Mouse (Mus musculus) adrenal gland, adult 18-20 months (tissue): ENCODE data around the gene Treml2. TPM values are rescaled to one million over a fixed set of nuclear protein-coding genes. Genes with fewer than 3 reads are reported as not detected.

Experiments used
- DNase-seq, 2 experiments: peaks; one replicate each; pipeline ENCODE4 v3.0.0; 2021 to 2022; ENCODE audit warnings: low spot score in 2 of 2
- long read RNA-seq, 2 experiments: library from polyadenylated mRNA; stranded (forward); transcript quantifications; one replicate each; pipeline ENCODE4 v2.0.0; 2021
- total RNA-seq, 2 experiments: library from RNA; stranded (reverse); gene quantifications; 1 replicate in 1 of 2; 2 replicates in 1 of 2; pipeline ENCODE4 v1.2.3; 2021

Treml2 gene
- under 1 TPM; 0.46 to 0.48 TPM for total RNA-seq
- long read RNA-seq, experiment 1, result 0 reads
- long read RNA-seq, experiment 2, result 0 reads

DNA sequence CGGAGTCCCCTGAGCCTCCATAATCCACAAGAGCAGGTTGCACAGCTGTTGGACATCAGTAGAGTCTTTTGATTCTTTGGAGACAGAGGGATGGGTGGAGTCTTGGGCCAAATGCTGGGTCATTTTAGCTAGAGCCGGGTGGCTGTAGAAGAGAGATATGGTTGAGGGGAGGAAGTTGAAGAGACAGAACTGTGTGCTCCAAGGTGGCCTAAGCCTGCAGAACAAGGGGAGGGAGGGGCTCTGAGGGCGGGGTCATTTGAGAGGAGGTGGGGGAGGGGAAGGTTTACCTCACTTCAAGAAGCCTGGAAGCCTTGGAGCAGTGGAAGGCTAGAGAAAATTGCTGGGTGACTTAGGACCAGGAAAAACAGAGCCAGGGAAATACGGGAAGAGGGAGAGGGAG, at the start of gene Treml2:
Treml2 (plus strand) TSS at position 296 of the 400 bp plus-strand sequence.
- DNase-seq, result no peak

DNA sequence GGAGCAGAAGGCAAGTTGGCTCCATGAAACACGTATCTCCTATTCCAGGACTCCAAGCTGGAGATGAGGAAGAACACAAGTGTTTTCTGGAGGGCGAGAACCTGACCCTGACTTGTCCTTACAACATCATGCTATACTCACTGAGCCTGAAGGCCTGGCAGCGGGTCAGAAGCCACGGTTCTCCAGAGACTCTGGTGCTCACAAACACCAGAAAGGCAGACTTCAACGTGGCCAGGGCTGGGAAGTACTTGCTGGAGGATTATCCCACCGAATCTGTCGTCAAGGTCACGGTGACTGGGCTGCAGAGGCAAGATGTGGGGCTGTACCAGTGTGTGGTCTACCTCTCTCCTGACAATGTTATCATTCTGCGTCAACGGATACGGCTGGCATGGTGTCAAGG, 49.8 kb upstream of the Treml2 start:
- DNase-seq, result no peak

DNA sequence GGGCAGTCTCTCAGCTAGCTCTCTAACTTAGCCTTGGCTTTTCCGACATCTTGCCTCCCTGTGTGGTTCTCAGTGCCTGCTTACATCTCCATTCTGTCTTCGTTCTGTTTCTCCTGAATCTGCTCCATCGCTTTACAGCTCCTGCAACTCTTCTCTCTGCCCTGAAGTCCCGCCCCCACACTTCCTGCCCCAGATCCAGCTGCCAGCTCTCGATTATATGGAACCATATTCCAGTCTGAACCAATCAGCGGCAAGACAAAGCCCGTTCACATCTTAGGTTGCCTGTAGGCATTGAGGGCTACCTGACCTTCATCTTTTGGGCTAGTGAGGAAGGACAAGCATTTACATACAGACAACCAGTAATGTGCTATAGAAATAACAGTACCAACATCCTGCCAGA, 48.7 kb upstream of the Treml2 start:
- no peak for DNase-seq

DNA sequence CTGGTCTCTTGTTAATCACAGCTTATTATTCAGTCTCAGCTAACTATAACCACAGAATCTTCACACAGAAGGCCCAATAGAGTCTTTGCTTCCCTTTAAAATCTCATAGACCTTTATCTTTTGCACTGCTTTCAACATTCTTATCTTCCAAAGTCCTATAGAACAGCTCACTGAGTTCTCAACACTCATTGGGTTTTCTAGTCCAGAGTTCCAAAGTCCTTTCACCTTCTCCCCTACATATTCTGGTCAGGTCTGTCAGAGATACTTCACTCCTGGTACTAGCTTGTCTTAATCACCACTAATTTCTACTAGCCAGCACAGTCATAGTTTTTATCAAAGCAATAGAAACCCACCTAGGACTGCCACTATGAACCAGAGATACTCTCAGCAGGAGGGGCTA, 42.7 kb upstream of the Treml2 start:
- no peak for DNase-seq

DNA sequence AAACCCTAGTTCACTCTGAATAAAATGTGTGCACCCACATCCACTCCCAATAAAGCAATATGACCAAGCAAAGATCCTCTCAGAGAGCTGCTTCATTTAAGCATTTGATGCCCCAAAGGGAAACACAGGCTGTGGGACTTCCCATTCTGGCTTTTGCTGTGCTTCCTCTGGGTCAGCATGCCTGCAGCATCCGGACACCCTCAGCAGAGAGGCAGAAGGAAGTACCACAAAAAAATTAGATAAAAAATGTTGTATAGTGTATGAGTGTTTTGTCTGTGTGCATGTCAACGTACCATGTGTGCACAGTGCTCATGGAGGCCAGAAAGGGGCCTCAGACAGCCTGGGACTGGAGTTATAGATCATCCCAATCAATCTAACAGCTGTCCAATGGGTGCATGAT, 37.4 kb upstream of the Treml2 start:
- no peak for DNase-seq

DNA sequence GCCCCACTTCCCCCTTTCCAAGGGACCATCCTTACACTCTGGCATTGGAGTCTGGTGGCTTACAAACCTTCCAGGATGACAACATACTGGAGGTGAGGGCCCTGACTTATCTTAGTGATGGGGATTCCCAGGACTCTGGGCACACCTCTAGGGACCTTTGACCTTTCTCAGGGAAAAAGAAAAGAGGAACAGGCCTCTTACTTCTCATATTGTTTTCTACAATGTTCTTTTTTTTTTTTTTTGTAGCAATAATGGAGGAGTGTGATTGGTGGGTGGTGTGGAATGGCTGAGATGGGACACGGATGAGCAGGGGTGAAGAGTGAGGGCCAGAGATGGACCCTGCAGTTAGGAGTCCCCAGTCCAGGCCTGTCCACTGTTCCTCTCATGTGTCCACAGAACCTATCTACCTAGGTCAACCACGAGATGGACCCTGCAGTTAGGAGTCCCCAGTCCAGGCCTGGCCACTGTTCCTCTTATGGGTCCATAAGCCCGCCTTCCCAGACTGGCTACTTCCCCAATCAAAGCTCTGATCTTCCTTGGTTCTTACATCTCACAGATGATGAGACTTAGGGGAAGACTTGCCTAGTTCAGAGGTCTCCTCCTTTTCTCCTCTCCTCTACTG, 35.4 kb upstream of the Treml2 start, which contains the start of gene Treml4:
Treml4 (plus strand) TSS at position 555 of the 622 bp plus-strand sequence.
- DNase-seq, result no peak

DNA sequence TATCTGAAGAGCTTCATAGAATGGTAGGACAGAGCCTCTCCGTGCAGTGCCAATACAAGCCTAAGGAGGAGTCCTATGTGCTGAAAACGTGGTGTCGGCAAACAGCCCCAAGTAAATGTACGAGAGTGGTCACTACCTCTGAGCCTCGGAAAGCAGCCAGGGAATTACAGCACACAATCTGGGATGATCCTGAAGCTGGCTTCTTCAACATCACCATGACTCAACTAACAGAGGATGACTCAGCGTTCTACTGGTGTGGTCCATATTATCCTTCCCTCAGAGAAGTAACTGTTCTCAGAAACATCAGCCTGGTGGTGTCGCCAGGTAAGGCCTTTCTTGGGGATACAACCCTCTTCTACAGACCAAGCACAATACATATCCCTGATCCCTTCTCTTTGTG, 34.6 kb upstream of the Treml2 start:
- no peak for DNase-seq

DNA sequence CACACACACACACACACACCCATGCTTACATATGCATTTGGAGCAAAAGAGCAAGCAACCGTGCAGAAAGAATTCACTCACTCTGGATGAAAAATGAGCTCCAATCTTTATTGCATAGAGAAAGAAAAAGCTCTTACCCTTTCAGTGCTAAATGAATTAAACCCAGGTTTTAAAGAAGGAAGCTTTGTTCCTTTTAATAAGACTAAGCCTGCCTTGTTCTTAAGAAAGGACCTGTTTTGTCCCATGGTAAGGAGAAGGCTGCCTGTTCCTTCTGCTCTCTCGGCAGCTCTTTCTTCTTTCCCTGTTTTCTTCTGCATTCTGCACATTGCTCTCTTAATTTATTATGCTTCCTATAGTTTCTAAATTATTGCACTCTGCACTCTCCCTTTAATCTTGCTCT, 33.2 kb upstream of the Treml2 start:
- no peak for DNase-seq

DNA sequence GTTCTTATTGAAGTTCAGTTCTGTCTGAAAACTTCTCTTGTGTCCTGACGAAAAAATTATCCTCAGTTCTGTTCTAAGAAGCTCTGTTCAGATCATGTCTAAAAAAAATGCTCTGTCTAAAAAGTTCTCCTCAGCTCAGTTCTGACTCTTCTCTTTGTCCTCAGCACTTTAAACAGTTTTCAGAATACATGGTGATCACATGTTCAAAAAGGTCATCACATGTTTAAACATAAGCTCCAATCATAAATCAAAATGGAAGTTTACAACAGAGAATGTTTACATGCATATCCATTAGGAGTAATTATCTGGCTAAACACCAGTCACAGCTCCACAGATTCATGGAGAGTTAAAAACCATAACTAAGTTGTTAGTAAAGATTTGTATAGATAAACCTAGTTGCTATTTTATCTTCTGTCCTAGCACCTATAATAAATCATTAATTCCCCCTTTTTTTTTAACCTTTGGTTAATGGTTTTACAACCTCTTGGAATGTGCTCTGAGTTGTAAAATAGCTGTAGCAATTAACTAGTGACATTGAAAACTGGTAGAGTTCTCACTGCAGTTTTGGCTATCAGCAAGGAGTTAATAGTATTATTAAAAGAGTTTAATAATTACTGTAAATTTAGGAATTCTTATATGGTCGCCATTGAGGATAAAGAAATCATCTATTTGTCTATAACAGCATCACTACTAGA, 32.5 kb upstream of the Treml2 start:
- no peak for DNase-seq

DNA sequence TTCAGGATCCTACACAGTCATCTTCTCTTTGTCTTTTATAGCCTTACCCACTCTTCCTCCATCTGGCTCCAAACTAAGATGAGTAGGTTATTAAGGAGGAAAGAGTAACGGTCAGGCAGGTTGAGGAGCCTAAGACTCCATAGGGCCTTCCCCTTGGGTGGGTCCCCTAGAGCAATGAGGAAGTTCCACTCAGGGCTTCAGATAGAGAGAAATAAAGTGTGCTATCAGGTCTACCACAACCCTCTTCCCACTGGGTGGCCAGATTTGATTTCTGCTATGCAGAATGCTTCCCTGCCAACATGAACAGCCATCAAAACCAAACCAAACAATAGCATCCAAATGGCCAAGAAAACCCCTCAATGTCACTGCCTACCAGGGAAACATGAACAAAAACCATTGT, 31.7 kb upstream of the Treml2 start:
- DNase-seq, result no peak

DNA sequence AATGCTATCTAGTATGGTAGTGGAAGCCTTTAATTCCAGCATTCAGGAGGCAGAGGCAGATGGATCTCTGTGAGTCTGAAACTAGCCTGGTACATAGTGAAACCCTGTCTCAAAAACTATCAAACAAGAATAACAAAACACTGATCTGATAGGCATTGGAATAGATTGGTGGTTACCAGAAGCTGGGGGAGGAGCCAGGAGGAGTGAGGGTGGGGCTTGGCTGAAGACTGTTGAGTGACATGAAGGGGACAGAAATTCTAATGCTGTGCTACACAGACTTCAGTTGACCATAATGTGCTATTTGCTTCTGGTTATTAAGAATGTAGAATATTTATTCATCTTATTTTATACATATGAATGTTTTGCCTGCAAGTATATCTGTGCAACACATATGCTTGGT, 31.0 kb upstream of the Treml2 start:
- no peak for DNase-seq

DNA sequence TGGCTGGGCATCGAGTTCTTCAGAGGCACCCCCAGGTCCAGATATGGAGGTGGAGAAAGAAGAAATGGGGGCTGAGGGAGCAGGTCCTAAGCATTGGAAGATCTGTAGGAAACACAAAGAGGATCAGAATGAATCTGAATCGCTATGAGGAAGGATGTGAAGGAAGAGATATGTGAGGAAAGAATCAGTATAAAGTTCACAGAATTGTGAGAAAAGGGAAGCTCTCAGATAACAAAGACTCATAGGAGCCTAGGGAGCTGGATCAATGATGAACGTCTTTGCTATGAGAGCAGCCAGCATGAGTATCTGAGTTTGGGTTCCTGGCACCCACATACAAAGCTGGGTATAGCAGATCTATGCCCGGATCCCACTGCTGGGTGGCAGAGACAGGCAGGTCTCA, 29.5 kb upstream of the Treml2 start:
- no peak for DNase-seq

DNA sequence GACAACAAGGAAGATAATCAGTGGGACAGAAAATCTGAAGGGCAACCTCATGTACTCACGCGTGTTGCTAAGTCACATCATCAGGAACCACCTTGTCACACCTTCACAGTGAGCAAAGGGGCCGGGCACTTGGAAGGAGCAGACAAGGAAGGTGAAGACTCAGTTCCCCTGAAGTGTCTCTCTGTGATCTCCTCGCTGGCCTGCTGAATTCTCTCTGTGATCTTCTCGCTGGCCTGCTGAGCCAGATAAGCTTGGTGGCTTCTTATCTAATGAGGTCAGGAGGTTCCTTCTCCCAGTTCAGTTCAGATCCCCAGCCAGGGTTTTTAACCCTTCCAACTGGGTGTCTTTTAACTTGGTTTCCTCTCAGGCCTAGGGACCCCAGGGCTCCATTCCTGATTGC, 27.1 kb upstream of the Treml2 start:
- no peak for DNase-seq

DNA sequence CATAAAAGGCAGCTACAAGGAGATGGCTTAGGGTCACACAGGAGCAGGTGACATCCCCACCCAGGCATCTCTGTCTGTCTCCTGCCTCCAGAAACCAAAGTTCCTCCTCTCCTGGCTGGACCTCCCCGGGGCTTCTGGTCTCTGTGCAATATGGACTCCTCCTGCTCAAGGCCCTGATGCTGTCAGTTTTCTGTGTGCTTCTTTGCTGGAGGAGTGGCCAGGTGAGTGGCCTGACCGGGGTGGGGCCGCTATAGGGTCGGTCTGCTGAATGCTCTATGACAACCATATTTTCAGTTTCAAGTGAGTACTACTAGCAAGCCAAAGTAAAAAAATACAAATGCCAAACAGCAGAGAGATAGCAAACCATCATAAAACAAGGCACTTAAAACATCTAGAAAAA, 26.7 kb upstream of the Treml2 start:
- no peak for DNase-seq

DNA sequence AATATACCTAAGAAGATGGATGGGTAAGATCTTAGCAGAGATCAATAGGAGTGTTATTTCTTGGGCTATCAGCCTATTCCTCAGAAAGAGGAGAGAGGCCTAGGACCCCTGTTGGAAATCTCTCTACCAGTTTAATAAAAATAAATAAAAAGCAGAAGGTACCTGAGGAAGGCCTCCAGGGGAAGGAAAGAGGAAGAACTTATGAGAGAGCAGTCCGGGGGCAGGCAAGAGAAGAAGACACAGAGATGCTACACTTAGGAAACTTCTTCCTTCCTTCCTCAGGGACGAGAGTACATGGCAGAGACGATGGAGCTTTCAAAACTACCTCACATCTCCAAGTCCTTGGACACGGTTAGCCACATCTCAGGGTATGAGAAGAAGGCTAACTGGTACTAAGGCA, 25.2 kb upstream of the Treml2 start:
- no peak for DNase-seq

DNA sequence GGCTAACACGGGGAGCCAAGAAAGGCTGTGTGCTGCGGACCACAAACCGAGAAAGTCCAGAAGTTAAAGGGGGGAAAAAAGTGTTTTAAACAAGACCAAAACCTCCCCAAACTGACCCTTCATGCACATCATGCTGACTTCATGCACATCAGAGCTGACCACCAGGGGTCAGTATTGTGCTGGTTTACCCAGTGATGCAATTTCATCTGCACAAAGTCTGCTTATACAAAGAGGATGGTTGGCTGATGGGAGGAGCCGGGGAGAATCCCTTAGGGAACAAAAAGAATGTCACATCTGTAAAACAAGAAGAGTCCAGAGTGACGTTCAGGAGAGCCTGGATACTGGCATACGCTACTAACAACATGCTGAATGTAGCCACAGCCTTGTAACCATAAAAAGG, 24.4 kb upstream of the Treml2 start:
- peak; percentile 71 for DNase-seq

DNA sequence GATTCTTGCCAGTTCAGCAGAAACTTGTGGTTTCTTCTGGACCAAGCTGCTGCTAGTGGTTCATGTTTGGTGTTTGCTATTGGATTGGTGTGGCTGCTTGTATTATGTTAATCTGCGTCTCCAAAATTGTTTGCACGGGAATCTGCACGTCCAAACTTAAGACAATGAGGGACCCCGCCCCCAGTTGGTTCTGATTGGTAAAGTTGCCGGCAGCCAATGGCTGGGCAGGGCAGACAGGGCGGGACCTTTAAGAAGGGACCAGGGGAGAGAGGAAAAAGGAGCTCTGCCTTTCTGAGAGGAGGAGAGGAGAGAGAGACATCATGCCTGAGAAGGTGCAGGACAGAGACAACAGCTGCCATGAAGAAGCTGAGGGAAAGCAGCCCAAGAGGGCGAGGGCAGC, 23.6 kb upstream of the Treml2 start:
- no peak for DNase-seq

DNA sequence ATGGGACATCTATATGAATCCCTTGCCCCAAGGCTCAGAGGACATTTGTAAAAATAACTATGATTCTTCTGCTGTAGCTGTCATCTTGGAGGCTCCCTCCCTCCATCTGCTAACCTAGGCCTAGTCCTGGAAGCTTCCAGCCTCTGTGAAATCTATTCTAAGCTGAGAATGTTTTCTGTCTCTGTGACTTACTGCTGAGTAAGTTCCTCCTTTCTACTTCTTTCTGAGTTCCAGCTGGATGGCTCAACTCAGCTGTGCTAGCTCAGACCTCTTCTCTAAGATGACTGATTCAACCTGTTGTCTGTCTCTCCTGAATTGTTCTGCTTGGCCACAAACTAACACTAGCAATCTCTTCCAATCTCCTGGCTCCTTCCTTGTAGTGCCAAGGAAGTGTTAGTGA, 20.9 kb upstream of the Treml2 start:
- no peak for DNase-seq

DNA sequence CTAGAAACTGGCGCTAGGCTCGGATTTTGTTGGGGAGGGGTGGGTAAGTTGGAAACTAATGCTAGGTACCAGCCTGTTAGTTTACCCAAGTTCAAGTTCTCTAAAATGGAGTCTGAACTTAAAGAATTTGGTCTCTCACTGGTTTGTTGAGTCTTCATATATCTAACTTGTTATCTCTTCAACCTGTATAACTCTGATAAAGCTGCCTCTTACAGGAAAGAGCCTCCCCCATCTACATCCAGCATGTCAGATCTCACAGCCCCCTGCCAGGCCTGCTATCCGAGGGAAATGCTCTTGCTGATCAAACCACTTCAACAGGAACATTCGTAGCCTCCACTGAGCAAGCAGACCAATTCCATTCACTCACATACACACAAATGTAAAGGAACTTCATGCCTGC, 20.3 kb upstream of the Treml2 start:
- DNase-seq, result no peak

DNA sequence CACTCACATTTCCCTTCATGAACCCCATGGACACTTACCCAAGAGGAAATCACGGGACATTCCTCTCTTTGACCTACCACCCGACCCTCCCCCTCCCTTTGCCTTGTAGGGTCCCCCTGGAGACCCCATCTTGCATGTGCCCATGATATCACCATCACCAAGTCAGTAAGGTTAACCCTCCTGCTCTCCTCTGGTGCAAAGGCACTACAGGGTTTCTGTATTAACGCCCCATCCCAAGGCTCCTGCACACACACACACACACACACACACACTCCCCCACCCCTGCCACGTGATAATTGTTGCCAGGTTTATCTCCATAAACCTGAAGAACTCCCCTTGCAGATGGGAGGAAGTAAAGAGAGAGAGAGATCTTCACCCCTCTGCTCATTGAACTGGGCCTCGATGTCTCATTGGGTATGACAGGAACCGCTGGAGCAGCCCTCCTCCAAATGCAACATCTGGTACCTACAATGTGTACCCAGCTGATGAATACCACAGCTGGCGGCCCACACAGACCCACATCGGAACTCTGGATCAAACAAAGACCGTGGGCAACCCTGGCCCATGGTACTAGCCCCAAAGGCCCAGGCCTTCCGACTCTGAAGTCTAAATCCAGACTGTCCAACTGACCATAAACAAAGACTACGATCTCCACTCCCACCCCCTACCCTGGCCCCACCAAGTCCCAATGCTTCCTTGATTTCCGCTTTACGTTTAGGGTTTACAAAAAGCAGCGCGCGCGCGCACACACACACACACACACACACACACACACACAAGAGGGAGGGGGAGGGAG, 18.2 kb upstream of the Treml2 start:
- DNase-seq, result no peak

DNA sequence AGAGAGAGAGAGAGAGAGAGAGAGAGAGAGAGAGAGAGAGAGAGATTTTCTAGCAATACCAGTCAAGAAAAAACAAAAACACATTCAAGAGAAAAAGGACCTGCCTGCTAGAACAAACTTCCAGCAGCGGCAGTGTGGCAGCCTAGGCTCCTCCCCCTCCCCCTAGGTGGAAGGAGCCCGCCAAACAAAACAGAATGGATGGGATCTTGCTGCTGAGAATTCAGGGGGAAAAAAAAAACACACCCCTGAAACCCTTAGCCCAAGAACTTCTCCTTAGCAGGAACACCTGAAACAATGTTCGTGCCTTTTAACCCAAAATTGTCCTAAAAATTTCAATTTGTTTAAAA, 17.6 kb upstream of the Treml2 start:
- no peak for DNase-seq

DNA sequence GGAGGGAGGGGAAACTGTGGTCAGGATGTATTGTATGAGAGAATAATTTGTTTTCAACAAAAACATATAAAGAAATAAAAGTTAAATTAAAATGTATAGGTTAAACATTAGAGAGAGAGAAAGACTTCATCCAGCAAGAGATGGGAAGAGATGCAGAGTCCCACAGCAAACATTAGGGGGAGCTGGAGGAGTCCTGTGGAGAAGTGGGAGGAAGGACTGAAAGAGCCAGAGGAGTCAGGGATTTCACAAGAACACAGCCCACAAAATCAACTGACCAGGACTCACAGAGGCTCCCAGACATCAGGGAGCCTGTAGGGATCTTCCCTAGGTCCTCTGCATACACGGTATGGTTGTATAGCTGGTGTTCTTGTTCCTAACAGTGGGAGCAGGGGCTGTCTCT, 12.5 kb upstream of the Treml2 start:
- DNase-seq, result no peak
